Mouse (Mus musculus) liver, embryonic 14.5 days (tissue): ENCODE data around the gene Ppib. TPM values are rescaled to one million over a fixed set of nuclear protein-coding genes. Genes with fewer than 3 reads are reported as not detected.
A peak's percentile ranks its signal among the peaks of the same experiment; 100 is the strongest.

Experiments
- ATAC-seq: fragments of 200-750 bp; cut with Nextera tagmentation; 2 replicates; pipeline ENCODE4 v1.8.0; 2017; ENCODE audit warnings: moderate number of reproducible peaks, mild to moderate bottlenecking, moderate library complexity; ENCODE audit not compliant: insufficient read depth
- DNase-seq, 3 experiments: peaks; one replicate each; pipeline ENCODE4 v3.0.0-alpha.2; 2012 to 2013; ENCODE audit warnings: low read depth in 3 of 3, low spot score in 3 of 3
- H3K27ac ChIP-seq: fragments of 300-500 bp; sonication (generic); 2 replicates; pipeline ENCODE4 v1.5.1; 2014; ENCODE audit warnings: moderate library complexity, mild to moderate bottlenecking, control low read depth, inconsistent platforms
- H3K27me3 ChIP-seq: fragments of 300-500 bp; sonication (generic); 2 replicates; pipeline ENCODE4 v1.6.1; 2014; ENCODE audit warnings: mild to moderate bottlenecking, low read length, moderate library complexity; ENCODE audit not compliant: control insufficient read depth, insufficient read depth
- H3K36me3 ChIP-seq: fragments of 300-500 bp; sonication (generic); replicated peaks from 2 replicates; pipeline ENCODE4 v1.6.1; 2014; ENCODE audit warnings: low read depth; ENCODE audit not compliant: control insufficient read depth, insufficient read depth
- H3K4me1 ChIP-seq, 2 experiments: fragments of 200-500 bp in 1 of 2; fragments of 300-500 bp in 1 of 2; sonication (generic) in 1 of 2; replicated peaks; 2 replicates each; pipeline ENCODE4 v1.6.1; 2012 to 2014; ENCODE audit warnings: antibody characterized with exemption in 1 of 2, inconsistent platforms in 1 of 2, low read length in 1 of 2; ENCODE audit not compliant: control insufficient read depth in 2 of 2, insufficient read depth in 2 of 2
- H3K4me2 ChIP-seq: fragments of 300-500 bp; sonication (generic); 2 replicates; pipeline ENCODE4 v1.6.1; 2014; ENCODE audit warnings: low read depth, mild to moderate bottlenecking, control low read depth, moderate library complexity
- H3K4me3 ChIP-seq, 2 experiments: fragments of 200-500 bp in 1 of 2; fragments of 300-500 bp in 1 of 2; sonication (generic) in 1 of 2; 2 replicates each; pipeline ENCODE4 v1.5.1; 2012 to 2014; ENCODE audit warnings: low read depth in 2 of 2, low read length in 2 of 2, mild to moderate bottlenecking in 2 of 2, control low read depth in 1 of 2, inconsistent platforms in 1 of 2, moderate library complexity in 1 of 2; ENCODE audit not compliant: insufficient read depth in 1 of 2
- H3K9ac ChIP-seq: fragments of 300-500 bp; sonication (generic); replicated peaks from 2 replicates; pipeline ENCODE4 v1.6.1; 2014; ENCODE audit warnings: mild to moderate bottlenecking, control low read depth, moderate library complexity
- H3K9me3 ChIP-seq: fragments of 300-500 bp; sonication (generic); 2 replicates; pipeline ENCODE4 v1.6.1; 2016; ENCODE audit warnings: low read length, mixed read lengths; ENCODE audit not compliant: control insufficient read depth
- CTCF ChIP-seq: IDR thresholded peaks from 2 replicates; pipeline ENCODE4 v1.5.1; 2016; ENCODE audit warnings: antibody characterized with exemption, low read depth, control low read depth
- EP300 ChIP-seq: IDR thresholded peaks from 2 replicates; pipeline ENCODE4 v1.6.1; 2016; ENCODE audit warnings: antibody characterized with exemption, low read depth
- WGBS: fragments of 180-500 bp; shearing (Covaris S2); extraction: QIAGEN DNeasy Blood & Tissue Kit; methylation state at CpG from one replicate; pipeline ENCODE4 v1.1.7; 2014; ENCODE audit not compliant: insufficient replicate concordance; 5-methylcytosine and 5-hydroxymethylcytosine counted together
- polyA plus RNA-seq, 2 experiments: library from polyadenylated mRNA; depleted of rRNA in 1 of 2; stranded (reverse) in 1 of 2; unstranded in 1 of 2; fragments of >200 nt; fragmentation: Nextera tagmentation in 1 of 2; extraction: Ambion mirVana in 1 of 2; gene quantifications; 2 replicates each; pipeline versions ENCODE4 v1.2.1 to v1.2.3; 2012 to 2014

Gene Ppib
- polyA plus RNA-seq, 2 experiments: 276 to 434 TPM

- peaks cover 2% of the 10 kb centered on the region for H3K9me3 ChIP-seq
- no peak for ATAC-seq
- H3K4me1 ChIP-seq: no peaks in the 10 kb centered on the region
- WGBS: 77% methylated on average over 1 of the region's 1 CpGs
- no peak overlapping the region for H3K4me3 ChIP-seq
- H3K9ac ChIP-seq: no peak overlapping the region
- no peak for TF ChIP-seq CTCF
- TF ChIP-seq EP300: no peak
- no peaks in the 10 kb centered on the region for H3K36me3 ChIP-seq
- H3K4me2 ChIP-seq: no peak overlapping the region
- H3K27me3 ChIP-seq: no peaks in the 10 kb centered on the region
- DNase-seq: no peak
- no peak overlapping the region for H3K27ac ChIP-seq
Measured at GRCm38 (mm10) chr9:66052731-66053130, 7.3 kb upstream of the Ppib start.

- TF ChIP-seq CTCF (peak; percentile 23; the same call in 1 of the 2 replicates), EP300 (no peak)
- DNase-seq (no peak), ATAC-seq (no peak)
- Histone ChIP-seq H3K4me3 (no peak overlapping the region), H3K36me3 (no peaks in the 10 kb centered on the region), H3K27me3 (no peaks in the 10 kb centered on the region), H3K27ac (no peak overlapping the region), H3K4me1 (no peaks in the 10 kb centered on the region), H3K4me2 (no peak overlapping the region), H3K9me3 (peaks cover 2% of the 10 kb centered on the region), H3K9ac (no peak overlapping the region)
- 56% methylated on average over 1 of the region's 1 CpGs for WGBS
Measured at GRCm38 (mm10) chr9:66053620-66054019, 6.4 kb upstream of the Ppib start.

- under 1% methylated on average over 20 of the region's 20 CpGs for WGBS
- Histone ChIP-seq H3K9ac (peak overlapping the region; percentile 73), H3K27ac (peak overlapping the region; percentile 26), H3K27me3 (no peaks in the 10 kb centered on the region), H3K4me2 (peak overlapping the region; percentile 83), H3K4me3 (peak overlapping the region; percentile 89 to 90), H3K36me3 (peaks cover 29% of the 10 kb centered on the region), H3K4me1 (peaks cover 11 to 14% of the 10 kb centered on the region in 2 experiments), H3K9me3 (no peaks in the 10 kb centered on the region)
- DNase-seq (no peak), ATAC-seq (peak; percentile 55)
- TF ChIP-seq CTCF: no peak
- TF ChIP-seq EP300: no peak
Measured at GRCm38 (mm10) chr9:66060308-66060647, 256 bp downstream of the Ppib start.

GRCm38 (mm10) chr9:66060986-66061385 is 964 bp downstream of the Ppib start:
- Histone ChIP-seq H3K36me3 (peaks cover 36% of the 10 kb centered on the region), H3K4me3 (peak overlapping the region; percentile 89 to 90), H3K27me3 (no peaks in the 10 kb centered on the region), H3K27ac (peak overlapping the region; percentile 26), H3K9ac (peak overlapping the region; percentile 73), H3K9me3 (no peaks in the 10 kb centered on the region), H3K4me2 (peak overlapping the region; percentile 83), H3K4me1 (peaks cover 11 to 14% of the 10 kb centered on the region in 2 experiments)
- ATAC-seq: no peak
- no peak for TF ChIP-seq EP300
- TF ChIP-seq CTCF: no peak
- DNase-seq: no peak
- WGBS: 18% methylated on average over 4 of the region's 4 CpGs

- TF ChIP-seq EP300 (no peak), CTCF (no peak)
- Histone ChIP-seq H3K9ac (peak overlapping the region; percentile 73), H3K36me3 (peaks cover 42% of the 10 kb centered on the region), H3K9me3 (no peaks in the 10 kb centered on the region), H3K4me2 (peak overlapping the region; percentile 83), H3K27me3 (no peaks in the 10 kb centered on the region), H3K4me3 (peak overlapping the region; percentile 89 to 90; a peak in 3 of 4 replicates), H3K27ac (peak overlapping the region; percentile 26; the same call in 1 of the 2 replicates), H3K4me1 (peaks cover 11 to 14% of the 10 kb centered on the region in 2 experiments)
- DNase-seq (no peak), ATAC-seq (no peak)
- 94% methylated on average over 3 of the region's 3 CpGs for WGBS
Measured at GRCm38 (mm10) chr9:66061656-66062055, 1.6 kb downstream of the Ppib start.
